Mouse (Mus musculus): ENCODE data around the gene Ttyh2. TPM values are rescaled to one million over a fixed set of nuclear protein-coding genes. Genes with fewer than 3 reads are reported as not detected.

The Ttyh2 gene
- total and polyA plus RNA-seq, 2 experiments = 25.6 to 66.9 TPM

GRCm38 (mm10) chr11:114683722-114684621, 8.7 kb downstream of the Ttyh2 start:
- TF ChIP-seq POLR2A (IDR thresholded peaks at IDR 0.05; ENCODE audit: extremely low read depth, insufficient read depth, low read length) (no peak), CTCF (IDR thresholded peaks at IDR 0.05; ENCODE audit: low read depth, low read length) (no peak)
- Histone ChIP-seq H3K36me3 (ENCODE audit: control insufficient read depth, insufficient read depth, low read length) (no peaks in the 10 kb centered on the region), H3K4me1 (ENCODE audit: control insufficient read depth, insufficient read depth, low read length) (peaks cover 62% of the 10 kb centered on the region), H3K79me2 (ENCODE audit: control insufficient read depth, insufficient read depth, low read length) (peaks cover 33% of the 10 kb centered on the region), H3K9ac (ENCODE audit: low read depth, low read length) (no peak overlapping the region), H3K27ac (replicated peaks; ENCODE audit: insufficient read depth, low read depth, low read length) (peak overlapping the region; percentile 60), H3K27me3 (ENCODE audit: control insufficient read depth, insufficient read depth, low read length) (no peaks in the 10 kb centered on the region), H3K4me3 (ENCODE audit: insufficient read depth, low read depth, low read length) (no peak overlapping the region)
- no peak for DNase-seq (ENCODE audit: extremely low read depth, low read depth, low spot score)
- 75% methylated on average over 19 of the region's 20 CpGs for WGBS

GRCm38 (mm10) chr11:114684627-114685373, 9.6 kb downstream of the Ttyh2 start:
- Histone ChIP-seq H3K79me2 (ENCODE audit: control insufficient read depth, insufficient read depth, low read length) (peaks cover 28% of the 10 kb centered on the region), H3K4me3 (ENCODE audit: insufficient read depth, low read depth, low read length) (no peak overlapping the region), H3K4me1 (ENCODE audit: control insufficient read depth, insufficient read depth, low read length) (peaks cover 55% of the 10 kb centered on the region), H3K36me3 (ENCODE audit: control insufficient read depth, insufficient read depth, low read length) (no peaks in the 10 kb centered on the region), H3K27ac (replicated peaks; ENCODE audit: insufficient read depth, low read depth, low read length) (peak overlapping the region; percentile 67), H3K9ac (ENCODE audit: low read depth, low read length) (peak overlapping the region; percentile 1; the same call in 1 of the 2 replicates), H3K27me3 (ENCODE audit: control insufficient read depth, insufficient read depth, low read length) (no peaks in the 10 kb centered on the region)
- TF ChIP-seq CTCF (IDR thresholded peaks at IDR 0.05; ENCODE audit: low read depth, low read length) (no peak), POLR2A (IDR thresholded peaks at IDR 0.05; ENCODE audit: extremely low read depth, insufficient read depth, low read length) (no peak)
- peak; percentile 90 for DNase-seq (ENCODE audit: extremely low read depth, low read depth, low spot score)
- 33% methylated on average over 14 of the region's 14 CpGs for WGBS

DNA sequence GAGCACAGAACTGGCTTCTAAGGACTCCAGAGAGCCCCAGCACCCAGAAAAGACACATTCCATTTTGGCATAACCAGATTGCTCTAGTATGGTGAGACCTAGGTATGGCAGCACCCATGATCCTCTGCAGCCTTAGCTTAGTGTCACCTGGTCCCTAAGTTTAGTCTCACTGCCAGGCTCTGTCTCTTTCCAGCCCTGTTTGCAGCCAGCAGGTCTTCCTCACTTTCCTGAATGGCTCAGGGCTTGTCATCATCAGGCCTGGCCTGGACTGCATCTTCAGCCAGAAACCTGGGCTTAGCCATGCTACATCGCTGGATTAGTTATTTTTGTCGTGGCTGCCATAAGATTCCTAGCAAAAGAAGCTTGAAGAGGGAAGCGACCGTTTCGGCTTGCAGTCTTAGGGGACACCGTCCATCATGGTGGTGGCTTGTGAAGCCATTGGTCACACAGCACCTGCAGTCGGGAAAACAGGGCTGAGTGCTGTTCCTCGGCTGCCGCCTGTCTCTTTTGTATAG, 10.4 kb downstream of the Ttyh2 start:
- H3K27ac ChIP-seq (replicated peaks; ENCODE audit: insufficient read depth, low read depth, low read length) = peak overlapping the region; percentile 22; the same call in 1 of the 2 replicates
- H3K9ac ChIP-seq (ENCODE audit: low read depth, low read length) = no peak overlapping the region
- no peak overlapping the region for H3K4me3 ChIP-seq (ENCODE audit: insufficient read depth, low read depth, low read length)
- H3K79me2 ChIP-seq (ENCODE audit: control insufficient read depth, insufficient read depth, low read length) = peaks cover 28% of the 10 kb centered on the region
- H3K27me3 ChIP-seq (ENCODE audit: control insufficient read depth, insufficient read depth, low read length) = no peaks in the 10 kb centered on the region
- H3K4me1 ChIP-seq (ENCODE audit: control insufficient read depth, insufficient read depth, low read length) = peaks cover 48% of the 10 kb centered on the region
- peaks cover 2% of the 10 kb centered on the region; the same call in 1 of the 2 replicates for H3K36me3 ChIP-seq (ENCODE audit: control insufficient read depth, insufficient read depth, low read length)
- 85% methylated on average over 9 of the region's 9 CpGs for WGBS
- DNase-seq (ENCODE audit: extremely low read depth, low read depth, low spot score) = no peak
- no peak for TF ChIP-seq POLR2A (IDR thresholded peaks at IDR 0.05; ENCODE audit: extremely low read depth, insufficient read depth, low read length)
- no peak for TF ChIP-seq CTCF (IDR thresholded peaks at IDR 0.05; ENCODE audit: low read depth, low read length)

- DNase-seq (ENCODE audit: extremely low read depth, low read depth, low spot score) = no peak
- H3K4me1 ChIP-seq (ENCODE audit: control insufficient read depth, insufficient read depth, low read length) = peaks cover 40% of the 10 kb centered on the region
- no peak overlapping the region for H3K4me3 ChIP-seq (ENCODE audit: insufficient read depth, low read depth, low read length)
These were observed 11.2 kb downstream of the Ttyh2 start for GRCm38 (mm10) chr11:114686221-114686959.

GRCm38 (mm10) chr11:114687574-114688188, 12.4 kb downstream of the Ttyh2 start:
- H3K27me3 ChIP-seq (ENCODE audit: control insufficient read depth, insufficient read depth, low read length) = no peaks in the 10 kb centered on the region
- 22% methylated on average over 9 of the region's 10 CpGs for WGBS

More at GRCm38 (mm10) chr11:114686221-114686959, 11.2 kb downstream of the Ttyh2 start:
- no peaks in the 10 kb centered on the region for H3K27me3 ChIP-seq (ENCODE audit: control insufficient read depth, insufficient read depth, low read length)
- 95% methylated on average over 16 of the region's 16 CpGs for WGBS
- peaks cover 2% of the 10 kb centered on the region; the same call in 1 of the 2 replicates for H3K36me3 ChIP-seq (ENCODE audit: control insufficient read depth, insufficient read depth, low read length)
- no peak overlapping the region for H3K27ac ChIP-seq (replicated peaks; ENCODE audit: insufficient read depth, low read depth, low read length)
- peaks cover 28% of the 10 kb centered on the region for H3K79me2 ChIP-seq (ENCODE audit: control insufficient read depth, insufficient read depth, low read length)
- no peak overlapping the region for H3K9ac ChIP-seq (ENCODE audit: low read depth, low read length)
- no peak for TF ChIP-seq POLR2A (IDR thresholded peaks at IDR 0.05; ENCODE audit: extremely low read depth, insufficient read depth, low read length)
- TF ChIP-seq CTCF (IDR thresholded peaks at IDR 0.05; ENCODE audit: low read depth, low read length) = no peak

More at GRCm38 (mm10) chr11:114687574-114688188, 12.4 kb downstream of the Ttyh2 start:
- DNase-seq (ENCODE audit: extremely low read depth, low read depth, low spot score) = peak; percentile 91
- TF ChIP-seq POLR2A (IDR thresholded peaks at IDR 0.05; ENCODE audit: extremely low read depth, insufficient read depth, low read length) (no peak), CTCF (IDR thresholded peaks at IDR 0.05; ENCODE audit: low read depth, low read length) (no peak)
- Histone ChIP-seq H3K36me3 (ENCODE audit: control insufficient read depth, insufficient read depth, low read length) (peaks cover 3% of the 10 kb centered on the region; the same call in 1 of the 2 replicates), H3K4me3 (ENCODE audit: insufficient read depth, low read depth, low read length) (no peak overlapping the region), H3K4me1 (ENCODE audit: control insufficient read depth, insufficient read depth, low read length) (peaks cover 33% of the 10 kb centered on the region), H3K27ac (replicated peaks; ENCODE audit: insufficient read depth, low read depth, low read length) (peak overlapping the region; percentile 43), H3K9ac (ENCODE audit: low read depth, low read length) (no peak overlapping the region), H3K79me2 (ENCODE audit: control insufficient read depth, insufficient read depth, low read length) (peaks cover 23% of the 10 kb centered on the region)

Data from liver, adult 2 months (tissue).